Mouse (Mus musculus) cerebellum, adult 2 months (tissue): ENCODE measurements around the gene Htt.

Experiments
- CTCF ChIP-seq: fragments of 200-500 bp; IDR thresholded peaks from 2 replicates; pipeline ENCODE4 v1.5.1; 2011; ENCODE audit warnings: low read depth, mild to moderate bottlenecking, control low read depth, low read length, moderate library complexity, borderline replicate concordance; ENCODE audit not compliant: insufficient read depth
- POLR2A ChIP-seq: fragments of 200-500 bp; IDR thresholded peaks from 2 replicates; pipeline ENCODE4 v1.6.1; 2011; ENCODE audit warnings: low read length, control low read depth, borderline replicate concordance; ENCODE audit not compliant: insufficient read depth

DNA sequence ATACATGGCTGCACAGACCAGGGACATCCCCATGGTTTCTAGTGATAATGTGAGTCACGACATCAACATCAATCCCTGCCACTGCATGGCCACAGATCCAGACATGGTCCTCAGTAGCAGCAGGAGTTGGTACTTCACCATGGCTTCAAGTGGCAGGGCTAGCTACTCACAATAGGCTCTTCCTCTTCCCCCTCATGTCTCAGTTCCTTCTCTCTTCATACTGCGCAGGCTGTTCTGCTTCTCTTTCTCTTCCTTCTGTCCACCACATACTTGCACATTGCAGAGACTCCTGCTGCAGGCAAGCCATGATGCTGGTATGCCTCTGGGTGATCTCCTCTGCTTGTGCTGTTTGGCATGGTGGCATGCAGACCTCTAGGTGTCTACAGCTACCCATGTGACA lies 11.9 kb downstream of the Htt start:
- TF ChIP-seq CTCF (no peak), POLR2A (no peak)
